Mouse (Mus musculus) G1E (cell line): ENCODE results near the gene Ccdc88c. TPM values are rescaled to one million over a fixed set of nuclear protein-coding genes. Genes with fewer than 3 reads are reported as not detected.

Experiments used
- ATAC-seq: 2 replicates; pipeline ENCODE4 v1.8.0; 2016; ENCODE audit warnings: mild to moderate bottlenecking; ENCODE audit not compliant: insufficient number of reproducible peaks, poor library complexity, low FRiP score, severe bottlenecking; ENCODE audit errors: extremely low read depth
- DNase-seq: peaks from one replicate; pipeline ENCODE4 v3.0.0; 2012; ENCODE audit warnings: low spot score
- H3K27me3 ChIP-seq: 2 replicates; pipeline ENCODE4 v1.6.1; 2012; ENCODE audit warnings: mild to moderate bottlenecking, low read length, inconsistent platforms; ENCODE audit not compliant: insufficient read depth
- H3K36me3 ChIP-seq: replicated peaks from 2 replicates; pipeline ENCODE3; 2012; ENCODE audit warnings: mild to moderate bottlenecking, inconsistent platforms
- H3K4me1 ChIP-seq: 2 replicates; pipeline ENCODE4 v1.6.1; 2012; ENCODE audit warnings: low read depth, low read length, inconsistent platforms, mixed read lengths; ENCODE audit not compliant: insufficient read depth
- H3K4me3 ChIP-seq: 2 replicates; pipeline ENCODE4 v1.5.1; 2012; ENCODE audit warnings: low read depth, mild to moderate bottlenecking, inconsistent platforms, low read length, moderate library complexity, mixed read lengths
- H3K9me3 ChIP-seq: replicated peaks from 2 replicates; pipeline ENCODE4 v1.6.1; 2012; ENCODE audit warnings: inconsistent platforms
- CTCF ChIP-seq: IDR thresholded peaks from 2 replicates; pipeline ENCODE4 v1.5.1; 2012; ENCODE audit warnings: low read depth, low read length, inconsistent platforms, mixed read lengths
- GATA1 ChIP-seq: IDR thresholded peaks from 2 replicates; pipeline ENCODE4 v1.6.1; 2012; ENCODE audit warnings: borderline replicate concordance, low read length, inconsistent platforms, mixed read lengths
- GATA2 ChIP-seq: IDR thresholded peaks from 2 replicates; pipeline ENCODE4 v1.6.1; 2012; ENCODE audit warnings: low read depth, low read length, inconsistent platforms, borderline replicate concordance
- POLR2AphosphoS5 ChIP-seq: IDR thresholded peaks from 2 replicates; pipeline ENCODE4 v1.6.1; 2012; ENCODE audit warnings: low read depth, low read length, inconsistent platforms; ENCODE audit not compliant: insufficient replicate concordance
- TAL1 ChIP-seq: conservative IDR thresholded peaks from 2 replicates; pipeline ENCODE4 v1.6.1; 2012; ENCODE audit warnings: low read depth, low read length, inconsistent platforms, mixed read lengths
- polyA plus RNA-seq: library from polyadenylated mRNA; stranded (reverse); fragments of >175 nt; gene quantifications from 2 replicates; pipeline ENCODE4 v1.2.3, GENCODE M21; 2012
- total RNA-seq, 2 experiments: library from RNA; stranded (forward) in 1 of 2; stranded (reverse) in 1 of 2; fragments of 200-1000 nt in 1 of 2; fragments of >200 nt in 1 of 2; fragmentation: Nextera tagmentation in 1 of 2; gene quantifications; 2 replicates each; pipeline ENCODE4 v1.2.3; 2014 to 2017

Ccdc88c gene
- total and polyA plus RNA-seq, 3 experiments = 9.2 to 31.0 (median 22.7) TPM

GRCm38 (mm10) chr12:101025379-101025778 lies 3.5 kb downstream of the Ccdc88c start:
- H3K4me1 ChIP-seq = peaks cover 52% of the 10 kb centered on the region
- H3K36me3 ChIP-seq = peaks cover 65% of the 10 kb centered on the region
- no peak for DNase-seq
- ATAC-seq = peak; percentile 55
- no peak for TF ChIP-seq CTCF
- no peak for TF ChIP-seq GATA2
- no peak for TF ChIP-seq TAL1
- TF ChIP-seq POLR2AphosphoS5 = no peak
- no peak for TF ChIP-seq GATA1
- H3K9me3 ChIP-seq = no peaks in the 10 kb centered on the region
- peak overlapping the region; percentile 46; the same call in 1 of the 2 replicates for H3K4me3 ChIP-seq
- H3K27me3 ChIP-seq = no peaks in the 10 kb centered on the region

DNA sequence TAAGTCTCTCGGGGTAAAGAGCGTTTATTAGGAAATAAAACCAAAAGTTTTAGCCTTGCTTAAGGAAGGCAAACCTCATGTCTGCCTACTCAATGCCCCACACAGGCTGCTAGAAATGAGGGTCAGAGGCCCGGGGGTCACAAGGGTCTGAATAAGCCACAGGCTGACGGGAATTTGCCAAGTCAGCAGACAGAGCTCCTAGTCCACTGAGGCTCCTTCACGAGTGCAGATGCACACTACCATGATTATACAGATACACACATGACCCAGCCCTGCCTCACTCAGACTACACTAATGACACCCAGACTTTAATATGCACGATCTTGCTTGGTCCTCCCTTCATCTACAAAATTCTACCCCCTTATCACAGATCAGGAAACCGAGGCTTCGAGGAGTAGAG lies 4.0 kb downstream of the Ccdc88c start:
- Histone ChIP-seq H3K9me3 (peaks cover under 1% of the 10 kb centered on the region; the same call in 1 of the 2 replicates), H3K4me3 (no peak overlapping the region; the same call in 1 of the 2 replicates), H3K27me3 (no peaks in the 10 kb centered on the region), H3K4me1 (peaks cover 50% of the 10 kb centered on the region), H3K36me3 (peaks cover 71% of the 10 kb centered on the region)
- TF ChIP-seq GATA2 = no peak
- no peak for TF ChIP-seq POLR2AphosphoS5
- no peak for TF ChIP-seq CTCF
- no peak for TF ChIP-seq TAL1
- no peak for TF ChIP-seq GATA1
- no peak for ATAC-seq
- DNase-seq = no peak

GRCm38 (mm10) chr12:101023143-101023542 lies 5.7 kb downstream of the Ccdc88c start:
- H3K27me3 ChIP-seq = no peaks in the 10 kb centered on the region
- peaks cover 2% of the 10 kb centered on the region; the same call in 1 of the 2 replicates for H3K9me3 ChIP-seq
- H3K4me3 ChIP-seq = no peak overlapping the region
- ATAC-seq = no peak
- H3K36me3 ChIP-seq = peaks cover 84% of the 10 kb centered on the region
- H3K4me1 ChIP-seq = peaks cover 48% of the 10 kb centered on the region
- TF ChIP-seq CTCF (no peak), POLR2AphosphoS5 (no peak), TAL1 (no peak), GATA2 (no peak), GATA1 (no peak)
- DNase-seq = no peak

GRCm38 (mm10) chr12:101022353-101022752 lies 6.5 kb downstream of the Ccdc88c start:
- ATAC-seq (no peak), DNase-seq (no peak)
- H3K4me1 ChIP-seq = peaks cover 48% of the 10 kb centered on the region
- TF ChIP-seq CTCF (no peak), GATA1 (no peak), TAL1 (no peak), POLR2AphosphoS5 (no peak), GATA2 (no peak)
- H3K36me3 ChIP-seq = peaks cover 92% of the 10 kb centered on the region
- no peaks in the 10 kb centered on the region for H3K27me3 ChIP-seq
- peaks cover 2% of the 10 kb centered on the region; the same call in 1 of the 2 replicates for H3K9me3 ChIP-seq
- no peak overlapping the region for H3K4me3 ChIP-seq

DNA sequence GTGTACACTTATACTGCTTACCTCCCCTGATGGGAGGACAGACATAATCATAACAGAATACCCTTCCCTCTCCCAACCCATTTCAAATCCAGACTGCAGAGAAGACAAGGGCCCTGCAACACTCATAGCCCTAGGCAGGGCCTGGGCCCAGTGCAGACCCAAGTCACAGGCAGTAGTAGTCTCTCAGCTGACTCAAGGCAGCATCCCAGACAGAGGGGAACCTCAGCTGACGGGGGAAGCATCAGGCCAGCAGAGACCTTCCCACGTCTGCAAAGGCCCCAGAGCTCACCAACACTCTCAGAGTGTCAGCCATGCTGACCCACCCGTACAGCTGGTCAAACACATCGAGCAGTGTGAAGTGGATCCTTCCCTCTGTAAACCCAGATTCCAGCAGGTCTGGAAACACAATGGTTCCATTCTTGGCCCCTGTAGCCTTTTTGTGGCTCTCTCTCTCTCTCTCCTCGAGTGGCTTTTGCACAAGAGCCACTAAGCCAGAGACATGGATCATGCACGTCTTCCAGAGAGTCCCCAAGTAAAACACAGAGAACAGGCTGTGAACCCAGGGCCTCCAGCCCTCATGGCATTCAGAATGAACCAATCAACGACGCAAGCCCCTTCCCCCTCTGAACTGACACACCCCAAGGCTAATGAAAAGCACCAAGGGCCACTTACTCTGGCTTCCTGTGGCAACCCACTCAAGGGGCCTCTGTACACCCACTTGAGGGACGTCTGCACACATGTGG lies 7.2 kb downstream of the Ccdc88c start:
- peaks cover 48% of the 10 kb centered on the region for H3K4me1 ChIP-seq
- ATAC-seq = no peak
- peaks cover 2% of the 10 kb centered on the region; the same call in 1 of the 2 replicates for H3K9me3 ChIP-seq
- TF ChIP-seq CTCF = no peak
- no peak for TF ChIP-seq GATA2
- TF ChIP-seq TAL1 = no peak
- TF ChIP-seq GATA1 = no peak
- TF ChIP-seq POLR2AphosphoS5 = no peak
- no peak for DNase-seq
- no peak overlapping the region for H3K4me3 ChIP-seq
- H3K27me3 ChIP-seq = no peaks in the 10 kb centered on the region
- peaks cover 96% of the 10 kb centered on the region for H3K36me3 ChIP-seq

DNA sequence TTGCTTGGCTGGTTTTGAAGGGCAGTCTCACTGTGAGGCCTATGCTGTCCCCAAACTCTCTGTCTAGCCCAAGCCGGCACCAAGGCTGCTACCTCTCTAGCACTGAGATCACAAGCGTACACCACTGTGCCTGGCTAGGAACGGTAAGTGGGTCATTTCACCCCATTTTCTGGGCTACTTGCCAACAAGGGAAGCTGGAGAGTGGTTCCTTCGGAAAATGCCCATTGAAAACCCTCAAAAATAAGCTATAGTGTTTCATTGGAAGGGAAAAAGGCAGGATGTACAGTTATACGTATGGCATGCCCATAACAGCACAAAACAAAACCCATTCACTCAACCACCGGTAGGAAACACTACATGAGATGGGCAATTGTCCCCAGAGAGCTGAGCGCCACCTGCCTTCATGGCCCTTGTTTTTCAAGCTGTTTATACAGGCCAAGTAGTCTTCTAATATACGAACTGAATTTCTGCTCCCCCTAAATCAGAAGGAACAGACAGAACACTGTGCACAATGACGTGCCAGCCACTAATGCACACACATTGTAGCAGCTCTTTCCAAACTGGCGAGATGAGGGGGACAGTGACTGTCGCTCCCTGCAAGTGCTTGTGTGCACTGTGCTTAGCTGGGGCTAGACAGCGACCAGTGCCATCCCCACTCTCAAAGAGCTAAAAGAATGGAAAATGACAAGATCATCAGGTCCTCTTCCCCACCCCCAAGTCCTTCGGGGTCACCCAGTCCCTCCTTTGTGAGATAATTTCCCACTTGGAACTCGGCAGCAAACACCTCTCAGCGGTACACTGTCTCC lies 8.4 kb downstream of the Ccdc88c start:
- no peak for TF ChIP-seq GATA1
- TF ChIP-seq POLR2AphosphoS5 = no peak
- no peak for TF ChIP-seq TAL1
- no peaks in the 10 kb centered on the region for H3K27me3 ChIP-seq
- no peak overlapping the region for H3K4me3 ChIP-seq
- H3K9me3 ChIP-seq = peaks cover 2% of the 10 kb centered on the region; the same call in 1 of the 2 replicates
- DNase-seq (no peak), ATAC-seq (no peak)
- peaks cover 47% of the 10 kb centered on the region for H3K4me1 ChIP-seq
- peaks cover 93% of the 10 kb centered on the region for H3K36me3 ChIP-seq
